8 mouse cellular contexts compared by ENCODE assay signal in the genomic region with DNA sequence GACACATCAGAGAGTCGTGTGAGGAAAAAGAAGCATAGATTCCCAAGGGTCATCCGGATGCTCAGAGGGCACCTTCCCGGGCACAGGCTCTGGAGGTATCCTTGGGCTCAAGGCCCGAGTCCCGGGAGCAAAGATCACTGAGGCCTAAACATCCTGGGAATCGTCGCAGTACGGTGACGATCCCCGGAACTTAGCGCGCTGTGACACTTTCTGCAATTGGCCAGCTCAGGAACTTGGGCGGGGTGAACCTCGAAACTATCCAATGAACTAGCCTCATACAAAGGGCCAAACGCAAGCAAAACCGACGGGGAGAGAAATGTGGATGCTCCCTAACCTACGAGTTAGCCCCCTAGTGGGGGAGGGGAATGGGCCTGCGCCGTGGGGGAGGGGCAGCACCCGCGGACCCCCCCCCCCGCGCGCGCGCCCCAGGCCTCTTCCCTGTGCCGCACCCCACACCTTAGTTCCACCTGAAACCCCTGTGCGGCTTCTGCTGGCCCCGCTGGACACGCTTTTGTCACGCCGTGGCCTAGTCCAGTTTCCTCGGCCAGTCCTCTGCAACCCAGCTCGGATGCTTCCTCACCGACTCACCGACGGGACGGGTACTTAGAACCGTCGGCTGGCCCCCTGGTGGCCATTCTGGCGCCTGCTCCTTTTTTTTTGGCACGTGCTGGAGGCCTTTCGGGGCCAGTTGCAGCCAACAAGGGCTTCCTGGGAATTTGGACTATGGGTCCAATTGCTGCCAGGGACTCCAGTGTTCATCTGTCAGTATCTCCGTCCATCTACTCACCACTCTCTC. TPM values are rescaled to one million over a fixed set of nuclear protein-coding genes. Genes with fewer than 3 reads are reported as not detected.
DNase-seq lines count a peak whose midpoint lies in the region; ATAC-seq and TF ChIP-seq lines count a peak whose summit lies in the region.

No protein-coding gene starts in this region.

- H3K9ac ChIP-seq in ES-Bruce4 (ENCODE audit: low read depth, poor library complexity, severe bottlenecking): peak overlapping the region; percentile 91
- H3K9ac ChIP-seq in forebrain, embryonic 13.5 days: peak overlapping the region; percentile 100
- peak overlapping the region; percentile 79 for H3K9ac ChIP-seq in neural tube, embryonic 15.5 days (replicated peaks)

- no peaks in the 10 kb centered on the region for H3K9me3 ChIP-seq in ES-Bruce4 (replicated peaks; ENCODE audit: control insufficient read depth, insufficient read depth, low read length, poor library complexity, severe bottlenecking)
- H3K9me3 ChIP-seq in forebrain, embryonic 13.5 days (replicated peaks): no peaks in the 10 kb centered on the region
- H3K9me3 ChIP-seq in neural tube, embryonic 15.5 days (replicated peaks): no peaks in the 10 kb centered on the region

- H3K36me3 ChIP-seq in ES-Bruce4 (ENCODE audit: control insufficient read depth, insufficient read depth, low read length, poor library complexity, severe bottlenecking): peaks cover 14% of the 10 kb centered on the region
- peaks cover 19% of the 10 kb centered on the region for H3K36me3 ChIP-seq in forebrain, embryonic 13.5 days (ENCODE audit: poor library complexity, severe bottlenecking)
- peaks cover 6% of the 10 kb centered on the region for H3K36me3 ChIP-seq in neural tube, embryonic 15.5 days

- ATAC-seq in cerebellum, adult (ENCODE audit: insufficient number of reproducible peaks, low FRiP score, low TSS enrichment): peak; percentile 79
- peak; percentile 94 for ATAC-seq in forebrain, embryonic 13.5 days
- peak; percentile 84 for ATAC-seq in neural tube, embryonic 15.5 days (ENCODE audit: low FRiP score)

- H3K4me3 ChIP-seq in ES-Bruce4 (ENCODE audit: low read depth, low read length): peak overlapping the region; percentile 95
- H3K4me3 ChIP-seq in forebrain, embryonic 13.5 days: peak overlapping the region; percentile 94
- peak overlapping the region; percentile 74 for H3K4me3 ChIP-seq in neural tube, embryonic 15.5 days (replicated peaks)

- H3K27me3 ChIP-seq in ES-Bruce4 (ENCODE audit: control insufficient read depth, insufficient read depth, low read length, poor library complexity, severe bottlenecking): no peaks in the 10 kb centered on the region
- H3K27me3 ChIP-seq in forebrain, embryonic 13.5 days: no peaks in the 10 kb centered on the region
- peaks cover 2% of the 10 kb centered on the region; the same call in 1 of the 2 replicates for H3K27me3 ChIP-seq in neural tube, embryonic 15.5 days (replicated peaks)

- intact Hi-C loops in heart, postnatal 10 days (cut with DNase I): loop anchor here (2.0 to 5.0 kb wide), 4 partner anchors 85 to 257 kb away; partner anchors contain the start of genes Clcn7, Cramp1l, Ift140 and Telo2

- 0 out of 2 replicates have a peak, but pooled peaks have one; percentile 22 for TF ChIP-seq EP300 in ES-Bruce4 (IDR thresholded peaks at IDR 0.05; ENCODE audit: insufficient read depth, low read depth, low read length)

- peak; percentile 51 for TF ChIP-seq CTCF in ES-Bruce4 (IDR thresholded peaks at IDR 0.05; ENCODE audit: low read depth, low read length)

- no peak for TF ChIP-seq POLR2A in ES-Bruce4 (IDR thresholded peaks at IDR 0.05; ENCODE audit: insufficient read depth, low read length)

- peaks cover 2% of the 10 kb centered on the region for H3K4me1 ChIP-seq in ES-Bruce4 (ENCODE audit: control insufficient read depth, insufficient read depth, low read length)
- H3K4me1 ChIP-seq in forebrain, embryonic 13.5 days: peaks cover 36% of the 10 kb centered on the region
- H3K4me1 ChIP-seq in neural tube, embryonic 15.5 days: peaks cover 42% of the 10 kb centered on the region

- under 1% methylated on average over 40 of the region's 45 CpGs for WGBS in forebrain, embryonic 13.5 days
- under 1% methylated on average over 45 of the region's 45 CpGs for WGBS in large intestine, adult 2 months
- under 1% methylated on average over 34 of the region's 45 CpGs for WGBS in neural tube, embryonic 15.5 days

- peak overlapping the region; percentile 89 for H3K27ac ChIP-seq in ES-Bruce4 (ENCODE audit: insufficient read depth, low read length)
- peak overlapping the region; percentile 97 for H3K27ac ChIP-seq in forebrain, embryonic 13.5 days
- H3K27ac ChIP-seq in neural tube, embryonic 15.5 days (replicated peaks): peak overlapping the region; percentile 99

- H3K4me2 ChIP-seq in forebrain, embryonic 13.5 days: peak overlapping the region; percentile 93
- H3K4me2 ChIP-seq in neural tube, embryonic 15.5 days: peak overlapping the region; percentile 56

- DNase-seq in heart, postnatal 10 days: peak; percentile 99
- DNase-seq in large intestine, adult 2 months (ENCODE audit: low read depth, low spot score): peak; percentile 96
- peak; percentile 94 to 96 for DNase-seq in lung, adult 18-20 months
- peak; percentile 94 for DNase-seq in testis, postnatal 14 days (ENCODE audit: low spot score)

RNA-seq across cellular contexts. Expression of gene Ube2i, which starts 0.5 kb away (rescaled TPM):
- 430 and 432 TPM in 2 replicates for polyA plus RNA-seq in ES-Bruce4 (2011; ENCODE audit: insufficient read depth, insufficient read length, low read depth, missing spikeins)
- polyA plus RNA-seq in forebrain, embryonic 13.5 days (2015; fragmentation: Nextera tagmentation; extraction: Ambion mirVana): 755 and 766 TPM in 2 replicates
- total RNA-seq in heart, postnatal 10 days (2021): 100 to 1,000 TPM; 166 to 173 TPM
- 113 and 132 TPM in 2 replicates for polyA plus RNA-seq in large intestine, adult 2 months (2012; rRNA removed)
- polyA plus RNA-seq in neural tube, embryonic 15.5 days (2015; fragmentation: Nextera tagmentation; extraction: Ambion mirVana): 400 and 434 TPM in 2 replicates

RNA-seq across cellular contexts. Expression of gene Baiap3, which starts 17.7 kb away (rescaled TPM):
- polyA plus RNA-seq in ES-Bruce4 (2011; ENCODE audit: insufficient read depth, insufficient read length, low read depth, missing spikeins): 1.3 and 1.6 TPM in 2 replicates
- 3.6 and 5.2 TPM in 2 replicates for polyA plus RNA-seq in forebrain, embryonic 13.5 days (2015; fragmentation: Nextera tagmentation; extraction: Ambion mirVana)
- total RNA-seq in heart, postnatal 10 days (2021): under 1 TPM; 0.27 to 0.34 TPM
- polyA plus RNA-seq in large intestine, adult 2 months (2012; rRNA removed): 7.8 and 11.9 TPM in 2 replicates
- 9.9 and 10.3 TPM in 2 replicates for polyA plus RNA-seq in neural tube, embryonic 15.5 days (2015; fragmentation: Nextera tagmentation; extraction: Ambion mirVana)

RNA-seq across cellular contexts. Expression of gene Prss34, which starts 24.3 kb away (rescaled TPM):
- not detected in 2 replicates for polyA plus RNA-seq in ES-Bruce4 (2011; ENCODE audit: insufficient read depth, insufficient read length, low read depth, missing spikeins)
- polyA plus RNA-seq in forebrain, embryonic 13.5 days (2015; fragmentation: Nextera tagmentation; extraction: Ambion mirVana): not detected in 2 replicates
- total RNA-seq in heart, postnatal 10 days (2021): 1 to 10 TPM; 1.3 to 2.1 TPM
- polyA plus RNA-seq in large intestine, adult 2 months (2012; rRNA removed): not detected in 2 replicates
- polyA plus RNA-seq in neural tube, embryonic 15.5 days (2015; fragmentation: Nextera tagmentation; extraction: Ambion mirVana): 0.13 and 0.14 TPM in 2 replicates

RNA-seq across cellular contexts. Expression of gene Tsr3, which starts 33.9 kb away (rescaled TPM):
- 23.5 and 25.2 TPM in 2 replicates for polyA plus RNA-seq in ES-Bruce4 (2011; ENCODE audit: insufficient read depth, insufficient read length, low read depth, missing spikeins)
- polyA plus RNA-seq in forebrain, embryonic 13.5 days (2015; fragmentation: Nextera tagmentation; extraction: Ambion mirVana): 63.3 and 64.3 TPM in 2 replicates
- 10 to 100 TPM; 12.7 to 13.8 TPM for total RNA-seq in heart, postnatal 10 days (2021)
- 11.6 and 12.7 TPM in 2 replicates for polyA plus RNA-seq in large intestine, adult 2 months (2012; rRNA removed)
- 57.8 and 60.2 TPM in 2 replicates for polyA plus RNA-seq in neural tube, embryonic 15.5 days (2015; fragmentation: Nextera tagmentation; extraction: Ambion mirVana)

RNA-seq across cellular contexts. Expression of gene Gnptg, which starts 34.0 kb away (rescaled TPM):
- polyA plus RNA-seq in ES-Bruce4 (2011; ENCODE audit: insufficient read depth, insufficient read length, low read depth, missing spikeins): 15.2 and 19.5 TPM in 2 replicates
- 71.9 and 74.8 TPM in 2 replicates for polyA plus RNA-seq in forebrain, embryonic 13.5 days (2015; fragmentation: Nextera tagmentation; extraction: Ambion mirVana)
- 10 to 100 TPM; 11.3 to 13.9 TPM for total RNA-seq in heart, postnatal 10 days (2021)
- 36.1 and 37.5 TPM in 2 replicates for polyA plus RNA-seq in large intestine, adult 2 months (2012; rRNA removed)
- 99.6 and 110 TPM in 2 replicates for polyA plus RNA-seq in neural tube, embryonic 15.5 days (2015; fragmentation: Nextera tagmentation; extraction: Ambion mirVana)

Comparison
In these comparisons a context has a peak if more than half of its experiments do, and no peak if none do; other contexts are left out.
1. Peak in every context shown above with its lines: DNase-seq, ATAC-seq, H3K4me3 ChIP-seq and H3K27ac ChIP-seq.